Mouse (Mus musculus) neural tube, embryonic 14.5 days (tissue): ENCODE results near the gene D030056L22Rik. TPM values are rescaled to one million over a fixed set of nuclear protein-coding genes. Genes with fewer than 3 reads are reported as not detected.
"Not testable (repeated sequence)": the region's sequence is repeated elsewhere in the genome, so short reads cannot be mapped to it uniquely, and the experiment has no call there.

Experiments
- ATAC-seq: fragments of 200-750 bp; cut with Nextera tagmentation; 2 replicates; pipeline ENCODE4 v1.8.0; 2017; ENCODE audit warnings: low read depth, mild to moderate bottlenecking, moderate TSS enrichment, moderate library complexity
- H3K27ac ChIP-seq: fragments of 300-500 bp; sonication (generic); 2 replicates; pipeline ENCODE4 v1.5.1; 2014; ENCODE audit warnings: low read depth, mild to moderate bottlenecking, control low read depth, low read length, moderate library complexity, mixed read lengths
- H3K27me3 ChIP-seq: fragments of 300-500 bp; sonication (generic); 2 replicates; pipeline ENCODE4 v1.6.1; 2014; ENCODE audit warnings: low read length; ENCODE audit not compliant: control insufficient read depth, insufficient read depth
- H3K36me3 ChIP-seq: fragments of 300-500 bp; sonication (generic); 2 replicates; pipeline ENCODE4 v1.6.1; 2014; ENCODE audit warnings: low read length, mixed read lengths; ENCODE audit not compliant: control insufficient read depth, insufficient read depth
- H3K4me1 ChIP-seq: fragments of 300-500 bp; sonication (generic); 2 replicates; pipeline ENCODE4 v1.6.1; 2014; ENCODE audit warnings: low read length; ENCODE audit not compliant: control insufficient read depth, insufficient read depth
- H3K4me2 ChIP-seq: fragments of 300-500 bp; sonication (generic); 2 replicates; pipeline ENCODE4 v1.6.1; 2014; ENCODE audit warnings: mild to moderate bottlenecking, low read depth, low read length, control low read depth
- H3K4me3 ChIP-seq: fragments of 300-500 bp; sonication (generic); 2 replicates; pipeline ENCODE4 v1.5.1; 2014; ENCODE audit warnings: low read depth, low read length, control low read depth, mixed read lengths
- H3K9ac ChIP-seq: fragments of 300-500 bp; sonication (generic); replicated peaks from 2 replicates; pipeline ENCODE4 v1.6.1; 2014; ENCODE audit warnings: low read depth, mild to moderate bottlenecking, control low read depth, low read length, mixed read lengths
- H3K9me3 ChIP-seq: fragments of 300-500 bp; sonication (generic); 2 replicates; pipeline ENCODE4 v1.6.1; 2016; ENCODE audit warnings: low read length; ENCODE audit not compliant: control insufficient read depth
- WGBS: fragments of 180-500 bp; shearing (Covaris S2); extraction: QIAGEN DNeasy Blood & Tissue Kit; methylation state at CpG from one replicate; pipeline ENCODE4 v1.1.7; 2014; 5-methylcytosine and 5-hydroxymethylcytosine counted together
- polyA plus RNA-seq: library from polyadenylated mRNA; unstranded; fragments of >200 nt; fragmentation: Nextera tagmentation; extraction: Ambion mirVana; gene quantifications from 2 replicates; pipeline ENCODE4 v1.2.1, GENCODE M21; 2014

Gene D030056L22Rik
- polyA plus RNA-seq, 1 experiment from 2014 or later: 66.7 TPM

- ATAC-seq: peak; percentile 82
- 0% methylated on average over 36 of the region's 46 CpGs for WGBS
- not testable (repeated sequence) for H3K27ac ChIP-seq
These were observed 364 bp downstream of the D030056L22Rik start for GRCm38 (mm10) chr19:18713357-18713756.

DNA sequence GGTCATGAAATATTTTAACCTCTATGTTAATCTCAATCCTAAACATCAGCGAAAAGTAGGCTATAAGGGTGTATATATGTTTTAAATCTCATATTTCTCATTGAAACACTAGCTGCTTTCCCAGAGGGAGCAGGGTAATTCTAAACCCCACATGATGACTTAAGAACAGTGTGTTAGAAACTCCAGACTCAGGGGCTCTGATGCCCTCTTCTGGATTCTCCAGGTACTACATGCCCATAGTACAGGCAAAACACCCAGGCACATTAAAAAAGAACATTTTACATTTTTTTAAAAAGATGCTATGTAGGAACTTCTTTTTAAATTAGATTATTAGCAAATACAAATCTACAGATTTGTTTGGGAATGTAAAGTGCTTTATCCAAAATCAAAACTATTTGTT is 3.4 kb downstream of the D030056L22Rik start:
- no peaks in the 10 kb centered on the region for H3K27me3 ChIP-seq
- H3K27ac ChIP-seq: no peak overlapping the region
- H3K4me2 ChIP-seq: no peak overlapping the region
- H3K9ac ChIP-seq: no peak overlapping the region
- no peaks in the 10 kb centered on the region for H3K36me3 ChIP-seq
- 47% methylated on average over 1 of the region's 1 CpGs for WGBS
- no peak for ATAC-seq
- no peaks in the 10 kb centered on the region for H3K9me3 ChIP-seq
- no peak overlapping the region for H3K4me3 ChIP-seq
- H3K4me1 ChIP-seq: peaks cover 10% of the 10 kb centered on the region; the same call in 1 of the 2 replicates

More at GRCm38 (mm10) chr19:18713357-18713756, 364 bp downstream of the D030056L22Rik start:
- Histone ChIP-seq H3K9ac (peak overlapping the region; percentile 78), H3K4me3 (peak overlapping the region; percentile 75), H3K4me2 (peak overlapping the region; percentile 95), H3K4me1 (peaks cover 10% of the 10 kb centered on the region; the same call in 1 of the 2 replicates)
- H3K36me3 ChIP-seq, H3K27me3 ChIP-seq, H3K9me3 ChIP-seq: not testable (repeated sequence)

GRCm38 (mm10) chr19:18720337-18720736 is 7.3 kb downstream of the D030056L22Rik start:
- WGBS: 93% methylated on average over 3 of the region's 3 CpGs
- Histone ChIP-seq H3K27ac (no peak overlapping the region), H3K27me3 (no peaks in the 10 kb centered on the region), H3K36me3 (no peaks in the 10 kb centered on the region), H3K4me2 (no peak overlapping the region), H3K4me1 (no peaks in the 10 kb centered on the region), H3K9ac (no peak overlapping the region), H3K9me3 (no peaks in the 10 kb centered on the region), H3K4me3 (no peak overlapping the region)
- ATAC-seq: no peak

- no peak for ATAC-seq
- Histone ChIP-seq H3K4me2 (no peak overlapping the region), H3K36me3 (no peaks in the 10 kb centered on the region), H3K4me3 (no peak overlapping the region), H3K9ac (no peak overlapping the region), H3K27me3 (no peaks in the 10 kb centered on the region), H3K9me3 (no peaks in the 10 kb centered on the region), H3K27ac (no peak overlapping the region), H3K4me1 (no peaks in the 10 kb centered on the region)
- WGBS: 87% methylated on average over 2 of the region's 2 CpGs
These were observed 12.2 kb downstream of the D030056L22Rik start for GRCm38 (mm10) chr19:18725186-18725585.

DNA sequence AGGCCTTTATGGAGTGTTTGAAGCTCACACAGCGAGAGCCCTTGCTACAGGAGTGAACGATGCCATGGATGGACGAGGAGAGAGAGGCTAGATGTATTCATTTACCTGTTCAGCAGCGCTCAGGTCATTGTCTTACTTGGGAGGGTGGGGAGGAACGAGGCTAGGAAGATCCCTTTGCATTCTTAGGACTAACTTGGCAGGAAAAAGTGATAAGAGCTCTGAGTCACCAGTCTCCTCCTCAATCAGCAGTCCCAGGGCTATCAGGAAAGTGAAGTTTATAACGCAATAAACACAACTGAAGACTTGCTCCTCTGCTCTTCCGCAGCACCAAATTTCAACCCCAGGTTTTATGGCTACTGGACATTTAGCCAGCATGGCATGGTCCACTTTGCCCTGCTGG is 17.3 kb downstream of the D030056L22Rik start:
- 67% methylated on average over 7 of the region's 7 CpGs for WGBS
- no peak overlapping the region for H3K9ac ChIP-seq
- no peak for ATAC-seq
- H3K27ac ChIP-seq: no peak overlapping the region
- no peaks in the 10 kb centered on the region for H3K27me3 ChIP-seq
- no peak overlapping the region for H3K4me3 ChIP-seq
- no peaks in the 10 kb centered on the region for H3K36me3 ChIP-seq
- no peak overlapping the region for H3K4me2 ChIP-seq
- no peaks in the 10 kb centered on the region for H3K9me3 ChIP-seq
- H3K4me1 ChIP-seq: no peaks in the 10 kb centered on the region

GRCm38 (mm10) chr19:18731077-18731476 is 18.1 kb downstream of the D030056L22Rik start:
- H3K4me2 ChIP-seq: no peak overlapping the region
- no peaks in the 10 kb centered on the region for H3K27me3 ChIP-seq
- no peak overlapping the region for H3K9ac ChIP-seq
- ATAC-seq: no peak
- no peaks in the 10 kb centered on the region for H3K36me3 ChIP-seq
- no peak overlapping the region for H3K4me3 ChIP-seq
- WGBS: 63% methylated on average over 7 of the region's 7 CpGs
- H3K27ac ChIP-seq: no peak overlapping the region
- no peaks in the 10 kb centered on the region for H3K4me1 ChIP-seq
- no peaks in the 10 kb centered on the region for H3K9me3 ChIP-seq

- H3K9me3 ChIP-seq: no peaks in the 10 kb centered on the region
- no peak for ATAC-seq
- H3K4me1 ChIP-seq: no peaks in the 10 kb centered on the region
- no peak overlapping the region for H3K27ac ChIP-seq
- WGBS: 97% methylated on average over 4 of the region's 4 CpGs
- no peaks in the 10 kb centered on the region for H3K27me3 ChIP-seq
- no peak overlapping the region for H3K9ac ChIP-seq
- no peak overlapping the region for H3K4me3 ChIP-seq
- H3K4me2 ChIP-seq: no peak overlapping the region
- no peaks in the 10 kb centered on the region for H3K36me3 ChIP-seq
These were observed 22.9 kb downstream of the D030056L22Rik start for GRCm38 (mm10) chr19:18735901-18736300.

GRCm38 (mm10) chr19:18739146-18739545 is 26.2 kb downstream of the D030056L22Rik start:
- no peaks in the 10 kb centered on the region for H3K4me1 ChIP-seq
- no peak overlapping the region for H3K9ac ChIP-seq
- H3K4me2 ChIP-seq: no peak overlapping the region
- no peak overlapping the region for H3K4me3 ChIP-seq
- WGBS: 90% methylated on average over 7 of the region's 7 CpGs
- ATAC-seq: no peak
- H3K27ac ChIP-seq: no peak overlapping the region
- no peaks in the 10 kb centered on the region for H3K9me3 ChIP-seq
- no peaks in the 10 kb centered on the region for H3K36me3 ChIP-seq
- H3K27me3 ChIP-seq: no peaks in the 10 kb centered on the region

DNA sequence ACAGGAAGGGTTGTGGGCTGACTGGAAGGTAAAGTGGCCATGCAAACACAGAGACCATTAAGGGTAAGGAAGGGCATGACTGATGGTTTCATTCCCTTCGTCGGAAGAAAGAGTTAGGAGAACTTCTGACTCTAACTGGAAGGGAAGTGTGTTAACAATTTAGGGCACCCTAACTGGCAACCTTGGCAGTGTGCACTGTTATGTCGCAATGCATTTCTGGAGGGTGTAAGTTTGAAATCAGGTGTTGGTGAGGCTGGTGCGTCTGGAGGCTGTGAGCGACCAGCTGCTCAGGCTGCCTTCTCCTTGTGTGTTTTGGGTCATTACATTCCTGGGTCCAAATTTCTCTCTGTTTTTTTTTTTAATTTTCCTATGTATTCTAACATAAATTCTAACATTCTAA is 31.0 kb downstream of the D030056L22Rik start:
- Histone ChIP-seq H3K27ac (no peak overlapping the region), H3K4me3 (no peak overlapping the region), H3K36me3 (no peaks in the 10 kb centered on the region), H3K4me2 (no peak overlapping the region), H3K4me1 (no peaks in the 10 kb centered on the region), H3K9ac (no peak overlapping the region), H3K9me3 (no peaks in the 10 kb centered on the region), H3K27me3 (no peaks in the 10 kb centered on the region)
- 90% methylated on average over 5 of the region's 5 CpGs for WGBS
- ATAC-seq: no peak
